Mouse (Mus musculus) lung, adult 2 months (tissue): ENCODE results near the gene Acads.

Source experiments
- CTCF ChIP-seq: fragments of 200-500 bp; IDR thresholded peaks from 2 replicates; pipeline ENCODE4 v1.5.1; 2011; ENCODE audit warnings: mild to moderate bottlenecking, low read length, control low read depth; ENCODE audit not compliant: insufficient read depth
- POLR2A ChIP-seq: fragments of 200-500 bp; IDR thresholded peaks from 2 replicates; pipeline ENCODE4 v1.6.1; 2011; ENCODE audit warnings: low read depth, mild to moderate bottlenecking, control low read depth, low read length, borderline replicate concordance; ENCODE audit errors: extremely low read depth

GRCm38 (mm10) chr5:115144471-115144870, 25.3 kb upstream of the Acads start:
- TF ChIP-seq POLR2A, result no peak
- TF ChIP-seq CTCF, result no peak
